Mouse (Mus musculus) ovary, adult 18-20 months (tissue): Measurements from ENCODE around the gene Brd3os.
A peak's percentile ranks its signal among the peaks of the same experiment; 100 is the strongest.

Source experiments
- DNase-seq: peaks from one replicate; pipeline ENCODE4 v3.0.0; 2022; ENCODE audit warnings: low spot score, mixed read lengths

Brd3os gene

DNA sequence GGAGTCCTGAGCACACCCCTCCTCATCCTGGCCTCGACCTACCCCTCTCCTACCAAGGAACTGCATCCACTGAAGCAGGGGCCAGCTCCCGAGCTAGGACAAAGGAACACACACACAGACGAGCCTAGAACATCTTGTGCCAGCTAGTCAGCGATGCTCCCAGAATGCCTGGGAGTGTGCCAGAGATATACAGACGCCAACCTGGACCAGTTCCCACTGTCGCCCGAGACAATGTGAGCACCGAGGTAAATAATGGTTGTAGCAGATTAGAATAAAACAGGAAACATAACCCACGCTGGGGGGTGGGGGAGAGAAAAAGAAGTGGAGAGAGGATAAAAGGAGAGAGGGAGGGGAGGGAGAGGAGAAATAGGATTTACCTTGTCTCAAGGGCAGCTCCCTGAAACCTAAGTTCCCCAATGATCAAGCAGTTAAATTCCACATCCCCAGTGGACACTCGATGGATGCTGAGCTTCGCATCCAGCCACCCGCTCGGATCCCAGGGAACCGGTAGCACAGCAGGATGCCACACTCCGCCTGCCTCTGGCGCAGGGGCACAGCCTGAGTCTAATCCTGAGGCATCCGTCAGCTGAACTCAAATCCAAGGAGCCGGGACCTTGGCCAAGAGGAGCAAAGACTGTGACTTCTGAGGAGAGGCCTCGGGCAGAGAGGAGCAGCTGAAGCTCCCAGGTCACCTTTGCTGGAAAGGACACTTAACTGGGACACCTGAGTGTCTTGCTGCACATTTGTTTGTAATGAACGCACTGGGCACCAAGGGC lies 20.6 kb upstream of the Brd3os start:
- DNase-seq: no peak

DNA sequence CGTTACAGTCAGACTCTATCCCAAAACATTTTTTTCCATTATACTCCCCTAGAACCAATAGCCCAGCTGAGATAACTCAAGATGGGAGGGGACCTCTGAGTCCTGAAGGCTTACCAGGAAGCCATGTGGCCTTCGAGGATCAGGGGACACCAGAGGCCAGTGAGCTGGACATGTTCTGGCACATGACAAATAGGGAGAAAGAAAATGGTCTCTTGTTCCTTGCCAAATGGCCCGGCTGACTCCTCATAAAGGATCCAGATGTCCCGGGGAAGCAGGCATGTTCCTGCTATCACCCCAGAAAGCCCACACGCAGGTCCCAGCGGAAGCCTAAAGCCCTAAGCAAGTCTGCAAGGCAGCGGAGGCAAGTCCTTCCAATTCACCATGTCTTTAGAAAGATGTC lies 18.5 kb upstream of the Brd3os start:
- no peak for DNase-seq

DNA sequence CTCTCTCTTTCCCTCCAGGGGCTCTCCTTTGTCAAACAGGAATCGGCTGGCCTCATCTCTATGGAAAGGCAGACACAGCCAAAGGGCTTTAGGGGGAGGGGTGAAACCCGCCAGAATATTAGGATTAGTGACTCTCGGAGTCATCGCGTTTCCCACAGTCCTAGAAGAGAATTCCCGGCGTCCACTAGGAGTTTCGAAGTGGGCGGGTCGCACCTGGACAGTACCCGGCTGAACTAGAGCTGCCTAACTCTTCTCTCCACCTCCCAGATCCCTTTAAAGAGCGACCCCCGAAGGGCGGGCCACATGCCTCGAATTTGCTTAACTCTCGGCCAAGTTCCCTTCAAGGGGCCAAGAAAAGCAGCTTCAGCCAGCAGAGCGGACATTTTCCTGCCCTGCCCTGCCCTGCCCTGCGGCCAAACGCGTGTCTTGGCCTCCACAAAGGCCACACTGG lies 16.9 kb upstream of the Brd3os start:
- no peak for DNase-seq

DNA sequence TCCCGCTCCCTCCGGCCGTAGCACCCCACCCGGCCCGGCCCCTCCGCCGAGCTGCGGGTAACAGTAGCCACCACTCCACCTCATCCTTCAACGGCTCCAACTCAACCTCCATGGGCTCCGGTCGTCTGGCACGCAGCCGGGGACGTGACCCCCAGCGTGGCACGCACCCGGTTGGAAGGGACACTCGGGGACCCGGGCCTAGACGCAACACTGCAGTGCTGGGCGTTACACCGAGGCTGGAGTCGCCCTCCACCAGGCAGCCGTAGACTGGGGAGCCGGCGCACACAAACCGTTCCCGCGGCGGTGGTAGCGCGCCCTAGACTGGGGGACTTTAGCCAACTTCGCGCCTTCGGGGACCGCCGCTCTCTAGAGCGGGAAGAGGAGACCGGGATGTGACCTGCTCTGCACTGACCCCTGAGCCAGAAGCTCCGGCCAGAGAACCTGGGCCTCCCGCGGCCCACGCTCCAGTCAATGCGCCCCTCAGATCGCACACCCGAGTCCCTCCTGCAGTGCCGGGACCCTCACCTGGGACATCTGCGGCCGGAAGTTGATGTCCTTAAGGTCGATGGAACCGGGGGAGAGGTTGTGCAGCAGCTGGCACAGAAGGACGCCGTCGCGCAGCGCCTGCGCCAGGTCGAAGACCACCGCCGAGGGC lies 16.2 kb upstream of the Brd3os start:
- no peak for DNase-seq

DNA sequence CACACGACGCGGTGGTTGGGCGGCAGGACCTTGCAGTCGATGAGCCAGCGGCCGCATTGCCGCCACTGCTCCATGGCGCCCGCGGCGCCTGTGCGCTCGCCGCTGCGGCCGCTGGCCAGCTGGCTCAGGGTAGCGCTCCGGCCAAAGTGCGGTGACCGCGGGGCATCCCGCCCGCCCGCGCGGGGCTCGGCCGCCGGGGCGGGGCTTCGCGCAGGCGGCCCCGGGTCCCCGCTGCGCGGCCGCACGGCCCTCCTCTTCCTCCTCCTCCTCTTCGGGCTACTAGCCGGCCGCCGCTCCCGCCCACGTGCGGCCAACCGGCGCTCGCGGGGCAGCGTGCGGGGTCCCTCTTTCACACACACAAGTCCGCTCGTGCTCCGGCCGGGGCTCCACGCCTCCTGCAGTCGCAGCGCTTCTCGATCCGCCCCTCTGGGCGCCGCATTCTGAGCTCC lies 15.7 kb upstream of the Brd3os start:
- peak; percentile 57 for DNase-seq

DNA sequence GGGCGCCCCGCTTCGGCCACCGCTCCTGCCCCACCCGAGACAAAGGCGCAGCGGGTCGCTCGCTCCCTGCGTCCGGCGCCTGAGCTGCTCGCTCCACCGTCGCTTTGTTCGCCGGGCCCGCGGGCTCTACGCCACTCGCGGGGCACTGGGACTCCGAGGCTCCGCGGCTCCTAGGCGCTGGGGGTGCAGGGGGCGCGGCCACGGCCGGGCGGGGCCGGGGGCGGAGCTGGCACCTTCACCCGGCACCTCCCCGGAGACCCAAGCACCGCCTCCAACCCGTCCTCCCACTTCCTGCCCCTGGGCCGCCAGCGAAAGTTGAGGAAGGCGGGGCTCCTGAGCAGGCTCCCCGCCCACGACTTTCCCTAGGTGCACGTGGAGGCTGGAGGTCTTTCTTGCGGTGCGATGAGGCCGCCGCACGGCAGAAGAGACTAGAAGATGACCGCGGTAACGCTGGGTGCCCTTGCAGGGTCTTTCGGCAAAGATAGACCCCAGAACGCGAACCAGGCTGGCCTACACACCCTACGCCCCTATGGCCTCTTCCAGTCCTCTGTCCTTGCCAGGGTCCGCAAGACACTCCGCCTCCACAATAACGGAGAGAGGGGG lies 15.2 kb upstream of the Brd3os start, which contains the start of gene Vav2:
Gene Vav2, minus strand, starts transcription at position 179 of the 603 bp plus-strand sequence.
- peak; percentile 93 for DNase-seq

DNA sequence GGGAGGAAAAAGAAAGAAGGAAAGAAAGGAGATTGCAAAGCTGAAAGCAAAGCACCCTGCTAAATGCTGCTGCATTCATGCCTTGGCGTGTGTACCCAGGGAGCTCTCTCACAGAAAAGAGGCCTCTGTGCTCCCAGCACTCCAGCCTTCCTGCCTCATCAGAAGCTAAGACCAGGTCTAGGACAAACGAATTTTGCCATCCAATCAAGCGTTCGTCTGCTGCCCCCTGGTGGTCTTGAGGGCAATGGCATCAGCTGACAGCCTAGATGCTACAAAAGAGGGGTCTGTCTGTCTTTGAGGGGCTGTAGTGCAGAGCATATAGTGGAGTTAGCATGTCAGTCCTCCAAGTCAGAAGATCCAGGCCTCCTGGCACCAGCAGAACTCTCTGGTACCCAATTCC lies 14.1 kb upstream of the Brd3os start:
- no peak for DNase-seq

DNA sequence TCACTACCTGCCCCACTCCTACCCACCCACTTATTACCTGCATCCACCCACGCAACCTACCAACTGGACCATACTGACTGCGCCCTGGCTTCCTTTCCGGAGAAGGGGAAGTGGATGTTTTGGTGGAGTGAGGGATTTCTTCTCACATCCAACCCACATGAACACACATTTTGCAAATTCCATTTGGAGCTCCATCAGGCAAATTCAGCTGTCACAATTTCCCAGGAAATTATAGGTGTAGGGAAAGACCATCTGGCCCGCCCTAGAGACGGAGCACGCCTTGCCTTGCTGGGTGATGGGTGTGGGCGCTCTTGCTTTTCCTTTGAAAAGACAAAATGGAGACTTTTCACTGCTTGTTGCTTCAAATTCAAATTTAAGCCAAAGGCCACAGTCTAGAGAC lies 11.5 kb upstream of the Brd3os start:
- no peak for DNase-seq

DNA sequence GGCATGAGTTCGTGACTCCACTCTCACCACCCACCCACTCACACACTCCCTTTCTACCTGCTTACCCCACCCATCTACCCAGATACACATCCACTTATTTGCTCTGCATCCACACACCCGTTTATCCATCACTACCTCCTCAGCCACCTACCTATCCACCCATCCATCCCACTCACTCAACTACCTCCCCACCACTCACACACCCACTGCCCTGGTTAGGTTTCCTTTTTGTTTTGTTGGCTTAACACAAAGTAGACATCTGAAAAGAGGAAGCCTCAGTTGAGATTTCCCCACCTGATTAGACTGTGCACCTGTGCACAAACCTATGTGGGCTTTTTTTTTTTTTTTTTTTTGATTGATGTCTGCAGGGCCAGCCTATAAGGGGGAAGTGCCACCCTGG lies 9.5 kb upstream of the Brd3os start:
- no peak for DNase-seq

DNA sequence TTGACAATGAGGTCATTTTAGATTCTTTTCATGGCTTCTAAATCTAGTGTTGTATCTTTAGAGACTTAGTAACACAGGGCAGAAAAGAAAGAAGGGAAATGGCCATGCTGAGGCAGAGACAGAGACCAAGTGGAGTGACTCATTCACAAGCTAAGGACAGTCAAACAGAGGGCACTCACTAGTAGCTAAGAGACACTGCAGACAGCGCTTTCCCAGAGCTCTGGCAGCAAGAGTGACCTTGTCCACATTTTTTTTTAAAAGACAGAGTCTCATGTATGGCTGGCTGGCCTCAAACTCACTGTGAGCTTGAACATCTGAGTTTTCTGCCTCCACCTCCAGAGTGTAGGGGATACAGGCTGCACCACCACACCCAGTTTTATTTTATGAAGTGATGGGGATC lies 4.2 kb upstream of the Brd3os start:
- DNase-seq: no peak

DNA sequence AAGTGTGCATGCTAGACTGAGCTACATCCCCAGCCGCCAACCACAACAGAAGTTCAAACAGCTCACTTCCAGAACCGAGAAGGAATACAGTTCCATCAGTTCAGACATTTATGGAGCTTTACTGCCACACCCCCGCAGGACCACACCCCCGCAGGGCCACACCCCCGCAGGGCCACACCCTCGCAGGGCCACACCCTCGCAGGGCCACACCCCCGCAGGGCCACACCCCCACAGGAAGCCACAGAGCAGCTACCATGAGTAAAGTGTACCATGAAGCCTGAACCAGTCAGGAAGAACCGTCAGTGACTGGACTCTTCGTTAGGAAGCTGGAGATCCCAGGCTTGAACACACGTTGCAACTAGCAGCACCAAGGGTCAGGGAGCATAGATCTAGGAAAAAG lies 3.8 kb upstream of the Brd3os start:
- no peak for DNase-seq

DNA sequence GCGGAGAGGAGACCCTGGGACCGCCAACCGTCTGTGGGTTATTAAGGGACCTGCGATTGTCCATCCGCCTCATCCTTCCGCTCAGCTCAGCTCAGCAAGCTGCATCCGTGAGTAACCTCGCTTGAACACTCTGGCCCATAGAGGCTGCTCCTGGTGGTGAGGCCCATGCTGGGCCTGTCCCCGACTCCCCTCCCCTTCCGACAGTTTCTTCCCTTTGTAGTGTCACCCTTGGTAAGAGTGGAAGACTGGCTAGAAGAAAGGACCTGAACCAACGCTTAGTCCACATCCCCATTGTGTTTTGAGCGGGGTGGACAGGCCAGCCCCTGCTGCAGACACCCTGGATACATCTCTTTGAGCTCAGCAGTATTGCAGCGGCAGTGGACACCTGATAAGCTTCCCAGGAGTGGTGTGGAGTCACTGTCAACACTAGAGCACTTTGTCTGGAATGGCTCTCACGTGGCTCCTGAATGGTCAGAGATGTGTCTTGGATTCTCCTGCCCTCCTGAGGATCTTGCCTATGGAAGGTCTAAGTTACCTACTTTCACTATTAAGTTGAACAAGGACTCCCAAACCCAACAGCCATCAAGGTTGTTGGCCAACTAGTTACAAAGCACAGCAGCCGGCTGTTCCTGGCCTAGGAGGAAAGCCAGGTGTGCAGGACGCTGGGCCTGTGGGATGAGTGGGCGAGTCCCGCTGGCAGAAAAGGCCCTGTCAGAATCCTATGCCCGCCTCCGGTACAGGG lies 755 bp downstream of the Brd3os start:
- DNase-seq: no peak

DNA sequence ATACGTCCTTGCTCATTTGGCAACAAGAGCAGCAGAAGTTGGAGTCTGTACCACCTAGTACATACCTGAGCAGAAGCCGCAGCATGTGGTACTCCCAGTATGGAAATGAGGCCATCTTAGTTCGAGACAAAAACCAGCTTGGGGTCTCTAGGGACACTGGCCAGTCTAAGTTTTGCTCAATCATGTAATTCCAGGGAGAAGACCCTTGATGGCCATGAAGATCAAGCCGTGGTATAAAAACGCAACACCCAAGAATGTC lies 1.3 kb downstream of the Brd3os start:
- no peak for DNase-seq

DNA sequence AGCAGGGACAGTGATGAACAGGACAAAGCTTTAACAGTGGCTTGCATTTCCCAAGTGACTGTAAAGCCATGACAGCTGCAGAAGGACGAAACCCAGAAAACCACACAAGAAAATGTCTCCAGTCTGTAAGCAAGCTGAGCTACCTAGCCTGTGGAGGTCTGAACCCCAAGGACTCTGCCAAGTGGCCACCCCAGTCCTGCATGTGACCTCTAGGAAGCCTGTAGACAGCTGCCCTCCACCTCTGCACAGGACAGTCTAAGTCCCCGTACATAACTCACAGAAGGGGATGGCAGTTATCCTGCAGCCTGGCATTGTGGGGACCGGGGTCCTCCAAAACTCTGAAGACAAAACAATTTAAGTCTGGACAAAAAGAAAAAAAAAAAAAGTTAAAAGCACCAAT lies 3.8 kb downstream of the Brd3os start:
- no peak for DNase-seq

DNA sequence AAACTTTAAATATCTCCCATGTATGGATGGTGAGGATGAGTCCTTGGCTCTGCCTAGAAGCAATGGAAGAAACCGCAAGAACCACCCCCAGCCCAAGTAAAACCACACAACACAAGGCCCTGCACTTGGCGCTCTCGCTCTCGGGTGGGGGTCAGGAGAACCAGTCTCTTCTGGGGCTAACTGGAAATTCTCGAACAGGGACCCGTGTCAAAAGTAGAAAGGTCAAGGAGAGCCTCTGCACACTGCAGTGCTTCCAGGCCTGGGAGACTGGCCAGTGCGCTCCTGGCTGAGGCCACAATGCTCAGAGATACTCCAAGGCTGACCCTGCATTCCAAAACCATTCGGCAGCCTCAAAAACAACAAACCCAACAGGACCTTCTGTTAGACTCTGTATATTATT lies 4.7 kb downstream of the Brd3os start:
- DNase-seq: peak; percentile 66

DNA sequence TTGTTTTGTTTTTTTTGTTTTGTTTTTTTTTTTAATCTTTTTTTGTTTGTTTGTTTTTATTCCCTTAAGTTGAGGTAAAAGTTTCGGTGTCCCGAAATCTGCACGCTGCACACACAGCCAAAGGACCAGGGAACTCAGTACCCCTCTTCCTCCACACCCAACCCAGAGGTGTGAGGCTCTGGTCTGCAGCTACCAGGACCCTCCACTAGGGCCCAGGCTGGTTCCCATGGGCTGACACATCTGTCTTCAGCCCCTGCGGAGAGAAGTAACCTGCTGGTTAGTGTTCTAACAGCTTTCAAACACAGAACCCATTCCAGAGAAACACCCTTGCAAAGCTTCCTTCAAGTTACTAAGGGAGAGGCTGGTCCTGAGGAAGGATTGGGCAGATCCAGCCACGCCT lies 5.7 kb downstream of the Brd3os start:
- no peak for DNase-seq

DNA sequence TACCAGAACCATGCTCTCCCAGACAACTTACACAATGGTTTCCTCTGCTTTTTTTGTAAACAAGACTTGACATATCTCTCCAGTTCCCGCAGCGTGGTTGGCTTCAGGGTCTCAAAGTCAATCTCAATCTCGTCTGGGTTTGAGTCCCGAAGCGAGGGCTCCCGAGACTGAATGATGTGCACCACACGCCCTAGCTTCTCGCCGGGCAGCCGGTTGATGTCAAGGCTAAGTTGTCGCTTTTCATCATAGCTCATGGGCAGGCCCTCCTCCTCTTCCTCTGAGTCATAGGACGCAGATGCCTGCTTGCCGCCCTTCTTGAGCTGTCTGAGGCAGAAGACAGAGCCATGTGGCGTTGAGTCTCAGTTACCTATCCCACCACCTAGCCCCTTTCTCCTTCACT lies 8.1 kb downstream of the Brd3os start:
- DNase-seq: no peak

DNA sequence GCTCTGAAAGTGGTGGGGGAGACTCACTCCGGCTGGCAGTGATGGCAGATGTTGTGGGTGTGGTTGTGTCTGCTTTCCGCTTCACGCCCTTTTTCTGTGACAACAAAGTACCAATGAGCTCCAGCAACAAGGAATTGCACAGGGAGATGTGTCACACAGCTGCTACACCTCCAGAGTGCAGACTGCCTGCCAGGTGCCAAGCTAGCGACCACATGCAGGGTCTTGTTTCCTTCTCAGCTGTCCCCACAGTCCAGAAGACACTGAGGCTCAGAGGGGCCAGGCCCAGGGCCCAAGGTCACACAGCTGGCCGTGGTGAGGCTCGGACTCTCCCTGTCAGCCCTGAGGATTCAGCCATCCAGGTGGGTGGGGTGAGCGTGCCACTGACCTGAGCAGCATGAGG lies 17.6 kb downstream of the Brd3os start:
- no peak for DNase-seq

DNA sequence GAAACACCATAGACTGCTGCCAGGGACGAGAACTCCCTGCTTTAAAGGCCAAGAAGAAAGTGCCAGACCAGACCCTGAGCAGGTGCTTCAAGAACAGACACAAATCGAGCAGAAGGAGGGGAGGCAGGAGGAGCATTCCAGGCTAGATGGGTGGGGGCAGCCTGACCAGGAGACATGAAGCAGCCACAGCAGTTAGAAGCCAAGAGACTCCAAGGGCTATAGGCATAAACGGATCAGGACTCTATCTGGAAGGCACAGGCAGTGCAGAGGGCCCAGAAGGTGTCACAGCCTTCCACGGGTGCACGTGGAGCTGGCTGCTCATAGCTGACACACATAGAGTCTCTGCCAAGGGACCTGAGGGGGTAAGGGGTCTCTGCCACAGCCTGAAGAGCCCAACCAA lies 18.0 kb downstream of the Brd3os start:
- DNase-seq: no peak

DNA sequence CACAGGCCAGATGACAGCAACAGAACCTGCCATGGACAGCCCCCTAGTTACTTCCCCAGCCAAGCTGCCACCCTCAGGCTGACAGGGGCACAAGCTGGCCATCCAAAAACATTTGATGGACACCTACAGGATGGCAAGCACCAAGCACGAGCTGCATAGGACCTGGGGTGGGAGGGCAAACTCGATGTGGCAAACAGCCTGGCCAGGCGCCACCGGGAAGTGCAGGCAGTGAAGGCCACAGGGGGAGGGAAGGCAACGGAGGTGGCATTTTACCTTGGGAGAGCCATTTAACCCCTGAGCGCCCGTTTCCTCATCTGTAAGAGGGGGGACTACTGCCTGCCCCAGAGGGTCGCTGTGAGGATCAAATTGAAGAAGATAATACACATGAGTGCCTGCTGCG lies 18.5 kb downstream of the Brd3os start:
- no peak for DNase-seq

DNA sequence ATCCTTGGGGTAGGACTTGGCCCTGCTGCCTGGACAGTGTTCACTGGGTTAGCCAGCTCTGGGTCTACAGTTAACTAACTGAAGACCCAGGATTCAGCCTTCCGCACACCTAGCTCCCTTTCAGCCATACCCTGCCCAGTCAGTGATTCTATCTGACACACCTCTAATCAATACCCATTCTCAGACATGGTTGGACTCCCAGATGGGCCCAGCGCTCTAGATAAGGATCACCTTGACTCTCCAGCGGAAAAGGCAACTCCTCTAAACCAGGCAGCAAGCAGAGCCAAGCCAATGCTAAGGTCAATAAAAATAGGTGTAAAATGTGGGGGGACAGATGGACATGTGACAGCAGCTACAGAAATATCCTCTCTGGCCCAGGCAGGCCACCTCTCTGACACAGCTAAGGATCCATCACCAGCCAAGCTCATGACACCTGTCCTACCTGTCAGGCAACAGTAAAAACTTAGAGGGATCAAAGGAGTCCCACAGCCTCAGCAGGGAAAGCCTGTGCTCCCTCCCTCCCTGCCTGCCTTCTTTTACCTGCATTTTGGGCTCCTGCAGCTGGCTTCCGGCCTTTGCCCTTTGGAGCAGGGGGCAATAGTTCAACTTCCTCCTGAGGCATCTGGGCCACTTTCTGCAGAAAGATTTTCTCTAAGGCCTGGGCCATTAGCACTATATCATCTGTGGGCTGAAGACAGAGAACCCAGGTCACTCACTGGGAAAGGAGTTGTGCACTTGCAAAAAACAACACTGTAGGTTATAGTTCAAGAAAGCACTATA lies 19.9 kb downstream of the Brd3os start:
- DNase-seq: no peak

DNA sequence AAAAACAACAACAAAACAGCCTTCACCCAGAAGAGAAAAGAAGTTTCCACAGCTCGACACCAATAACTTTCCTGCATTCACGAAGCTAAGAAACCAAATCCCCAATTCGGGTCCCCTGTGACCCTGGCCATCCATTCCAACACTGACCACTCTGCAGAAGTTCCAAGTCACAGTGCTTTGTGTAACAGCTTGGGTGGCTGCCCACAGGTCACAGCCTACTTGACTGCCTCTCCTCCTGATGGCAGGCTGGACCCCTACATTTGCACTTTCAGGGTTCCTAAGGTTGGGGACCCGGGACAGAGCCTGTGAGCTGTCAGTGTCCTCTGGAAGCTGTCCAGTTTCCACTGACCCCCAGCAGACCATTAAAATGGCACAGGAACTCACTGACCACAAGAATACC lies 20.8 kb downstream of the Brd3os start:
- DNase-seq: no peak
